Mouse (Mus musculus): ENCODE measurements around the gene Fnbp1.

The Fnbp1 gene

GRCm38 (mm10) chr2:31151892-31152812, 10.3 kb upstream of the Fnbp1 start, which contains the start of gene Gpr107:
TSS of gene Gpr107 (plus strand) at chr2:31152316.
- peak; percentile 68; the same call in 1 of the 2 replicates for ATAC-seq (ENCODE audit: insufficient number of reproducible peaks, low FRiP score, low TSS enrichment)

GRCm38 (mm10) chr2:31150762-31151161, 9.0 kb upstream of the Fnbp1 start:
- ATAC-seq (ENCODE audit: insufficient number of reproducible peaks, low FRiP score, low TSS enrichment): no peak

GRCm38 (mm10) chr2:31147054-31147453, 5.2 kb upstream of the Fnbp1 start:
- no peak for ATAC-seq (ENCODE audit: insufficient number of reproducible peaks, low FRiP score, low TSS enrichment)

GRCm38 (mm10) chr2:31144901-31145300, 3.1 kb upstream of the Fnbp1 start:
- no peak for ATAC-seq (ENCODE audit: insufficient number of reproducible peaks, low FRiP score, low TSS enrichment)

GRCm38 (mm10) chr2:31143768-31144695, 2.2 kb upstream of the Fnbp1 start:
- no peak for ATAC-seq (ENCODE audit: insufficient number of reproducible peaks, low FRiP score, low TSS enrichment)

GRCm38 (mm10) chr2:31143326-31143725, 1.5 kb upstream of the Fnbp1 start:
- no peak for ATAC-seq (ENCODE audit: insufficient number of reproducible peaks, low FRiP score, low TSS enrichment)

- ATAC-seq (ENCODE audit: insufficient number of reproducible peaks, low FRiP score, low TSS enrichment): no peak
Observed at GRCm38 (mm10) chr2:31142505-31142904, 697 bp upstream of the Fnbp1 start.

GRCm38 (mm10) chr2:31141074-31141866, 538 bp downstream of the Fnbp1 start:
- peak; percentile 18; the same call in 1 of the 2 replicates for ATAC-seq (ENCODE audit: insufficient number of reproducible peaks, low FRiP score, low TSS enrichment)

GRCm38 (mm10) chr2:31140772-31141073, 1.1 kb downstream of the Fnbp1 start:
- ATAC-seq (ENCODE audit: insufficient number of reproducible peaks, low FRiP score, low TSS enrichment): no peak

- no peak for ATAC-seq (ENCODE audit: insufficient number of reproducible peaks, low FRiP score, low TSS enrichment)
Observed at GRCm38 (mm10) chr2:31139991-31140771, 1.6 kb downstream of the Fnbp1 start.

- ATAC-seq (ENCODE audit: insufficient number of reproducible peaks, low FRiP score, low TSS enrichment): no peak
Observed at GRCm38 (mm10) chr2:31139174-31139632, 2.6 kb downstream of the Fnbp1 start.

- ATAC-seq (ENCODE audit: insufficient number of reproducible peaks, low FRiP score, low TSS enrichment): no peak
Observed at GRCm38 (mm10) chr2:31137018-31137590, 4.7 kb downstream of the Fnbp1 start.

GRCm38 (mm10) chr2:31136338-31136737, 5.5 kb downstream of the Fnbp1 start:
- no peak for ATAC-seq (ENCODE audit: insufficient number of reproducible peaks, low FRiP score, low TSS enrichment)

GRCm38 (mm10) chr2:31135512-31135931, 6.3 kb downstream of the Fnbp1 start:
- ATAC-seq (ENCODE audit: insufficient number of reproducible peaks, low FRiP score, low TSS enrichment): no peak

- ATAC-seq (ENCODE audit: insufficient number of reproducible peaks, low FRiP score, low TSS enrichment): no peak
Observed at GRCm38 (mm10) chr2:31133981-31134380, 7.8 kb downstream of the Fnbp1 start.

GRCm38 (mm10) chr2:31132682-31133081, 9.1 kb downstream of the Fnbp1 start:
- ATAC-seq (ENCODE audit: insufficient number of reproducible peaks, low FRiP score, low TSS enrichment): peak; percentile 49; the same call in 1 of the 2 replicates

GRCm38 (mm10) chr2:31130815-31131299, 11.0 kb downstream of the Fnbp1 start:
- ATAC-seq (ENCODE audit: insufficient number of reproducible peaks, low FRiP score, low TSS enrichment): no peak

- no peak for ATAC-seq (ENCODE audit: insufficient number of reproducible peaks, low FRiP score, low TSS enrichment)
Observed at GRCm38 (mm10) chr2:31129742-31130518, 11.9 kb downstream of the Fnbp1 start.
